Mouse (Mus musculus): ENCODE data around the gene C1s1. TPM values are rescaled to one million over a fixed set of nuclear protein-coding genes. Genes with fewer than 3 reads are reported as not detected.

The C1s1 gene
- polyA plus RNA-seq, 1 experiment from 2014 or later, result 0.75 TPM

DNA sequence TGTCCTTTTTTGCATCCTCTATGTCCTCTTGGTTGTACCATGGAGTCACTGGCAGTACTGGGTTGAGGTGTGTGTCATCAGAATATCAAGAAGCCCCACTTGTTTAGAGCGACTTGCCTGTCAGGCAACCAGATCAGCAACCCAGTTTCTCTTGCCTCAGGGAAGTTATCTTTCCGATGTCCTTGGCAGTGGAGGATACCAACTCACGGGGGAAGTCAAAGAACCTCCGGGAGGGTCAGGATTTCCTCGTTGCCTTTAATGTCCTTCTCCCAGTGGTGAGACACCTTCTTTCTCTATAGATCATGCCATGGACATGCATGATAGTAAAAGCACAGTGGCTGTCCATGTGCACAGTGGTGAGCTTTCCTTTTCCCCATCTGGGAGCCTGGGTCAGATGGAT is 40.1 kb downstream of the C1s1 start:
- 86% methylated on average over 5 of the region's 5 CpGs for WGBS
- Histone ChIP-seq H3K4me3 (ENCODE audit: low read depth, low read length) (no peak overlapping the region), H3K27ac (ENCODE audit: low read depth, low read length) (no peak overlapping the region), H3K36me3 (ENCODE audit: control insufficient read depth, insufficient read depth, low read length) (no peaks in the 10 kb centered on the region), H3K4me1 (ENCODE audit: control insufficient read depth, insufficient read depth, low read length) (no peaks in the 10 kb centered on the region), H3K4me2 (ENCODE audit: low read depth, low read length) (no peak overlapping the region), H3K27me3 (ENCODE audit: control insufficient read depth, insufficient read depth, low read length) (no peaks in the 10 kb centered on the region), H3K9me3 (ENCODE audit: control insufficient read depth, low read length) (no peaks in the 10 kb centered on the region), H3K9ac (replicated peaks; ENCODE audit: low read depth, low read length) (no peak overlapping the region)
- no peak for ATAC-seq (ENCODE audit: low read depth)

- WGBS, result 77% methylated on average over 4 of the region's 4 CpGs
- Histone ChIP-seq H3K4me2 (ENCODE audit: low read depth, low read length) (no peak overlapping the region), H3K4me1 (ENCODE audit: control insufficient read depth, insufficient read depth, low read length) (no peaks in the 10 kb centered on the region), H3K27ac (ENCODE audit: low read depth, low read length) (no peak overlapping the region), H3K9ac (replicated peaks; ENCODE audit: low read depth, low read length) (no peak overlapping the region), H3K27me3 (ENCODE audit: control insufficient read depth, insufficient read depth, low read length) (no peaks in the 10 kb centered on the region), H3K4me3 (ENCODE audit: low read depth, low read length) (no peak overlapping the region), H3K9me3 (ENCODE audit: control insufficient read depth, low read length) (no peaks in the 10 kb centered on the region), H3K36me3 (ENCODE audit: control insufficient read depth, insufficient read depth, low read length) (no peaks in the 10 kb centered on the region)
- no peak for ATAC-seq (ENCODE audit: low read depth)
Observed at GRCm38 (mm10) chr6:124501473-124501872, 40.7 kb downstream of the C1s1 start.

DNA sequence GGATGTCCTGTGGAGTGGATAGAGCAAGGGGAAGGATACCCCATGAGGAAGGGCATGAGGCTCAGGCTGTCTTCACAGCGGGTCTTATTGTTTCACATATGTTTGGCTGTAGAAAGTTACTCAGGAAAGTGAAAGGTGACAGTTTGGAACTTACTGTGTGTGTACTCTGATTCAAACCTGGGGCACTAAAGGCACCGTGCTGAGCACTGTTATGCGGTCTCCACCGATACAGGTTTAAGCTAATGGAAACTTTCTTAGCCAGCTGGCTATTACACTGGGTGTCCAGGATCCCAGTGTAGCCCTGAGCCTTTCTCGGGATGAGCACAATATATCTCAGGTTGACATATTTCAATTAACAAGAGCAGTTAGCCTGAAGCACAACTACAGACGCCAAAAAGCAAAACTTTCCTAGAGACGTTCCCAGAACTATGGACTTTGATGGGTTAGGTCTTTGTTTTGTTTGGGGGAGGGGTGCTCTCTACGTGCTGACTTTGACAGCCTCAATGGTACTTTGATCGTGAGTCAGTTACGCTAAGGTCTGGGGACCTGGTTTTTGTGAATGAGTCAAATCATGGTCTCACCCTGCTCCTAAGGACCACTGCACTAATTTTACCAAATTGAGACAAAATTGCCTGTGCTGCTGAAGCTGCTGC is 42.1 kb downstream of the C1s1 start:
- WGBS, result 50% methylated on average over 10 of the region's 10 CpGs
- ATAC-seq (ENCODE audit: low read depth), result no peak
- H3K9ac ChIP-seq (replicated peaks; ENCODE audit: low read depth, low read length), result no peak overlapping the region

DNA sequence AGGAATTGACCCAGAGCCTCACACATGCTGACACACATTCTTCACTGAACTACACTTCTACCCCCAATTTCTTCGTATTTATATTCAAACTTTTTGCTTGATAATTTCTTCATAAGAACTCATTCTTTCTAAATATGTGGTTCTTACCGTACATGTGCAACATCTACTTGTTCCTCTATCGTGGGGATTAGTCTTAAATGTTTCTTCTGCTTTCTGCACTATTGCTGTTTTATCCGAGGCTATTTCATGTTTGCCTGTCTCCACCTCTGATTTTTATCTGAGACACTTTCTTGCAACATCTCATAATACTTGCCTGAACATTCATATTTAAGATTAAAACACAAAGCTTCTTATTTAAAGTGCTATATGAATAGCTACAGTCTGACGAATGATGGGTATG is 46.1 kb downstream of the C1s1 start:
- H3K9me3 ChIP-seq (ENCODE audit: control insufficient read depth, low read length), result no peaks in the 10 kb centered on the region
- no peak for ATAC-seq (ENCODE audit: low read depth)
- whole genome bisulfite sequencing, result 96% methylated on average over 5 of the region's 5 CpGs
- no peaks in the 10 kb centered on the region for H3K4me1 ChIP-seq (ENCODE audit: control insufficient read depth, insufficient read depth, low read length)
- no peak overlapping the region for H3K9ac ChIP-seq (replicated peaks; ENCODE audit: low read depth, low read length)
- no peak overlapping the region for H3K4me3 ChIP-seq (ENCODE audit: low read depth, low read length)
- H3K4me2 ChIP-seq (ENCODE audit: low read depth, low read length), result no peak overlapping the region
- no peaks in the 10 kb centered on the region for H3K27me3 ChIP-seq (ENCODE audit: control insufficient read depth, insufficient read depth, low read length)
- no peak overlapping the region for H3K27ac ChIP-seq (ENCODE audit: low read depth, low read length)
- no peaks in the 10 kb centered on the region for H3K36me3 ChIP-seq (ENCODE audit: control insufficient read depth, insufficient read depth, low read length)

More for the DNA sequence above, 42.1 kb downstream of the C1s1 start:
- Histone ChIP-seq H3K27ac (ENCODE audit: low read depth, low read length) (no peak overlapping the region), H3K27me3 (ENCODE audit: control insufficient read depth, insufficient read depth, low read length) (no peaks in the 10 kb centered on the region), H3K9me3 (ENCODE audit: control insufficient read depth, low read length) (no peaks in the 10 kb centered on the region), H3K4me3 (ENCODE audit: low read depth, low read length) (no peak overlapping the region), H3K4me1 (ENCODE audit: control insufficient read depth, insufficient read depth, low read length) (no peaks in the 10 kb centered on the region), H3K36me3 (ENCODE audit: control insufficient read depth, insufficient read depth, low read length) (no peaks in the 10 kb centered on the region), H3K4me2 (ENCODE audit: low read depth, low read length) (no peak overlapping the region)

GRCm38 (mm10) chr6:124493886-124494285 is 48.3 kb downstream of the C1s1 start:
- H3K9me3 ChIP-seq (ENCODE audit: control insufficient read depth, low read length), result no peaks in the 10 kb centered on the region
- no peak overlapping the region for H3K4me2 ChIP-seq (ENCODE audit: low read depth, low read length)
- no peak for ATAC-seq (ENCODE audit: low read depth)
- H3K4me1 ChIP-seq (ENCODE audit: control insufficient read depth, insufficient read depth, low read length), result no peaks in the 10 kb centered on the region
- no peak overlapping the region for H3K27ac ChIP-seq (ENCODE audit: low read depth, low read length)
- H3K36me3 ChIP-seq (ENCODE audit: control insufficient read depth, insufficient read depth, low read length), result no peaks in the 10 kb centered on the region
- H3K9ac ChIP-seq (replicated peaks; ENCODE audit: low read depth, low read length), result no peak overlapping the region
- no peaks in the 10 kb centered on the region for H3K27me3 ChIP-seq (ENCODE audit: control insufficient read depth, insufficient read depth, low read length)
- WGBS, result 78% methylated on average over 5 of the region's 5 CpGs
- no peak overlapping the region for H3K4me3 ChIP-seq (ENCODE audit: low read depth, low read length)

- ATAC-seq (ENCODE audit: low read depth), result peak; percentile 80
- no peaks in the 10 kb centered on the region for H3K9me3 ChIP-seq (ENCODE audit: control insufficient read depth, low read length)
- no peak within 1 kb of the TSS for H3K27ac ChIP-seq (ENCODE audit: low read depth, low read length)
- WGBS, result 50% methylated on average over 2 of the region's 4 CpGs
- no peaks in the 10 kb centered on the region for H3K4me1 ChIP-seq (ENCODE audit: control insufficient read depth, insufficient read depth, low read length)
- H3K9ac ChIP-seq (replicated peaks; ENCODE audit: low read depth, low read length), result no peak within 1 kb of the TSS
- H3K4me3 ChIP-seq (ENCODE audit: low read depth, low read length), result no peak within 1 kb of the TSS
- no peak within 1 kb of the TSS for H3K4me2 ChIP-seq (ENCODE audit: low read depth, low read length)
- no peaks in the 10 kb centered on the region for H3K27me3 ChIP-seq (ENCODE audit: control insufficient read depth, insufficient read depth, low read length)
- H3K36me3 ChIP-seq (ENCODE audit: control insufficient read depth, insufficient read depth, low read length), result no peaks in the 10 kb centered on the region
Observed at GRCm38 (mm10) chr6:124492842-124493561, 49.2 kb downstream of the C1s1 start, which contains the start of gene C1rl. Gene C1rl (plus strand): TSS chr6:124493113.

DNA sequence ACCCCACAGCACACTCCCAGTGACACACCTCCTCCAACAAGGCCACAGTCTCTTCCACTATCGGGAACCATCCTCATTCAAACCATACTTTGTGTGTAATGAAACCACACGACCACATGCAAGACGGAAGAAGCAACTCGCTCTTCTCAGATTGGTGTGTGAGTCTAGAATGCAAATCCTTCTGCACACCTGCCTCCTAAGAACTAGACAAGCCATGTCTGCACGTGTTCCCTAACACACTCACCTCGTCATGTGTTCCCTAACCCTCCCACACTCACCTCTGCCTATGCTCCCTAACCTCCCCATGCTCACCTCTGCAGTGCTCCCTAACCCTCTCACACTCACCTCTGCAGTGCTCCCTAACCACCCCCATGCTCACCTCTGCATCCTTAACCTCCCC is 50.7 kb downstream of the C1s1 start:
- no peak overlapping the region for H3K27ac ChIP-seq (ENCODE audit: low read depth, low read length)
- H3K27me3 ChIP-seq (ENCODE audit: control insufficient read depth, insufficient read depth, low read length), result no peaks in the 10 kb centered on the region
- no peak overlapping the region for H3K4me2 ChIP-seq (ENCODE audit: low read depth, low read length)
- no peaks in the 10 kb centered on the region for H3K4me1 ChIP-seq (ENCODE audit: control insufficient read depth, insufficient read depth, low read length)
- no peaks in the 10 kb centered on the region for H3K36me3 ChIP-seq (ENCODE audit: control insufficient read depth, insufficient read depth, low read length)
- 81% methylated on average over 6 of the region's 6 CpGs for WGBS
- H3K9me3 ChIP-seq (ENCODE audit: control insufficient read depth, low read length), result no peaks in the 10 kb centered on the region
- no peak for ATAC-seq (ENCODE audit: low read depth)
- H3K4me3 ChIP-seq (ENCODE audit: low read depth, low read length), result no peak overlapping the region
- no peak overlapping the region for H3K9ac ChIP-seq (replicated peaks; ENCODE audit: low read depth, low read length)

- Histone ChIP-seq H3K4me3 (ENCODE audit: low read depth, low read length) (no peak overlapping the region), H3K27me3 (ENCODE audit: control insufficient read depth, insufficient read depth, low read length) (no peaks in the 10 kb centered on the region), H3K4me1 (ENCODE audit: control insufficient read depth, insufficient read depth, low read length) (no peaks in the 10 kb centered on the region), H3K9me3 (ENCODE audit: control insufficient read depth, low read length) (no peaks in the 10 kb centered on the region), H3K27ac (ENCODE audit: low read depth, low read length) (no peak overlapping the region), H3K4me2 (ENCODE audit: low read depth, low read length) (no peak overlapping the region), H3K9ac (replicated peaks; ENCODE audit: low read depth, low read length) (no peak overlapping the region), H3K36me3 (ENCODE audit: control insufficient read depth, insufficient read depth, low read length) (no peaks in the 10 kb centered on the region)
- WGBS, result 81% methylated on average over 4 of the region's 4 CpGs
- ATAC-seq (ENCODE audit: low read depth), result no peak
Observed at GRCm38 (mm10) chr6:124488952-124489351, 53.2 kb downstream of the C1s1 start.

DNA sequence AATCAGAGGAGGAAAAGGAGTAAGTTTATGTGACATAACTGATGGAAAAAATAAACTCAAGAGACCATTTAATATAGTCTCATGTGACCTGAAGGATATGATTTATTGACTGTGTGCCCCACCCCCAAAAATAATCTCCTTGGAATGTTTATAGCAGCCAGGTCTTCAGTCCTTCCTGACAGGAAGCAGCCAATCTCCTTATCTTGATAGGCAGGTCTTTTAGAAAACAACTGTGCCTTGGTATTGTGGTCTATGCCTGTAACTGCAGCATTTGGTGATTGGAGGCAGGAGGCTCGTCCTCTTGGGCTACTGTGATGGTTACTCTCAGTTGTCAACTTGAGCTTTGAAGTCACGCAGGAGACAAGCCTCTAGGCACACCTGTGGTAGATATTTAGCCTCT is 54.6 kb downstream of the C1s1 start:
- no peaks in the 10 kb centered on the region for H3K27me3 ChIP-seq (ENCODE audit: control insufficient read depth, insufficient read depth, low read length)
- no peak overlapping the region for H3K9ac ChIP-seq (replicated peaks; ENCODE audit: low read depth, low read length)
- H3K4me1 ChIP-seq (ENCODE audit: control insufficient read depth, insufficient read depth, low read length), result no peaks in the 10 kb centered on the region
- no peak overlapping the region for H3K27ac ChIP-seq (ENCODE audit: low read depth, low read length)
- ATAC-seq (ENCODE audit: low read depth), result no peak
- H3K4me3 ChIP-seq (ENCODE audit: low read depth, low read length), result no peak overlapping the region
- WGBS, result 61% methylated on average over 2 of the region's 2 CpGs
- no peak overlapping the region for H3K4me2 ChIP-seq (ENCODE audit: low read depth, low read length)
- no peaks in the 10 kb centered on the region for H3K36me3 ChIP-seq (ENCODE audit: control insufficient read depth, insufficient read depth, low read length)
- no peaks in the 10 kb centered on the region for H3K9me3 ChIP-seq (ENCODE audit: control insufficient read depth, low read length)
